Mouse (Mus musculus): ENCODE measurements around the gene Mcoln2.

Gene Mcoln2

DNA sequence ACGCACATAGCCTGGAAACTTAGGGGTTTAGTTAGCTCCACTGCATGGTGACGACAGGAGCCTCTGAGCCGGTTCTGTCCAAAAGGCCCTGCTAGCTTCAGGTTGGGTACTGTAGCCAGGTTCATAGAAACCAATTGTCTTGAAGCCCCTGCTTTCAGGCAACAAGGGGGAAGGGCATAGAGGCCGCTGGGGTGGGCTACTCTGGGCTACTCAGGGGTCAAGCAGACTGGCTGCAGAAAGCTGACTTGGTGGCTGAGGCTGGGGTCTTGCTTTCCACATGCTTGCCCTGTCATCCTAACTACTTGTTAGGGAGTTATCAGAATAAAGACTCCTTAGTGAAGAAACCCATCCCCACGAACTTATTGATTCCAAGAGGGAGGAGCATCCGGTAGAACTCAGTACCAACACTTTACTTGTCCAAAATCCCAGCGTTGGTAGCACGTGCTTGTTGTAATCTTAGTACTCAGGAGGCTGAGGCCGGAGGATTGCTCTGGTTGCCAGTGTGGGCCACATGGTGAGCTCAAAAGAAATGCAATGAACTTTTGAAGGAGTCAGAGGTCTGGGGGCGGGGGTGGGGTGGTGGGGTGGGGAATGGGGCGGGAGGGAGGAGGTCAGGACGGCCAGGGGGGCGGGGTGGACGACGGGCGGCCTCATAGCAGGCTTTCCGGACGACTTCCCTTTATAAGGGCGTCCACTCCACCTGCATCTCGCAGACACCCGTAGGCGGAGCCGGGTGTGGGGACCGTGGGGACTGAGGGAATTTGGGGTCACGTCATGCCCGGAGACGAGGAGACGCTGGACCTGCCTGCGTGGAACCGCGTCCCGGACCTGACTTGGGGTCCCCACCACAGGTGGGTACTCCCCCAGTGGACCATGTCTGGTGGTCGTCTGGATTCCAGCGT is at the start of gene Mcoln2:
TSS of gene Mcoln2 (plus strand) at position 678 of the 902 bp plus-strand sequence.
- DNase-seq (ENCODE audit: low read depth, low spot score), result no peak

- no peak for DNase-seq (ENCODE audit: low read depth, low spot score)
These were observed 49.7 kb upstream of the Mcoln2 start for GRCm38 (mm10) chr3:146099925-146100324.

DNA sequence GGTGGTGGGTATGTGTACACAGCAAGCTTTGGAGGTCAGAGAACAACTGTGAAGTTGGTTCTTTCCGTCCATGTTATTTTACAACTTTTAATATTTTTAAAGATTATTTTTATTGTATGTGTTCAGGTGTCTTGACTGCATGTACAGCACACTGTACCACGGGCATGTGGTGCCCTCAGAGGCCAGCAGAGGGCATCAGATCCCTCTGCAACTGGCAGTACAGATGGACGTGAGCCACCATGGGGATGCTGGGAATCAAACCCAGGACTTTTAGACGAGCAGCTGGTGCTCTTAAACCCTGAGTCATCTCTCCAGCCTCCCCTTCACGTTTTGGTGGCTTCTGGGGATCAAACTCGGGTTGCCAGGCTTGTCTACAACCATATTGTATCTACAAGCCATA is 47.6 kb upstream of the Mcoln2 start:
- DNase-seq (ENCODE audit: low read depth, low spot score), result no peak

- no peak for DNase-seq (ENCODE audit: low read depth, low spot score)
These were observed 42.4 kb upstream of the Mcoln2 start for GRCm38 (mm10) chr3:146107116-146107849.

DNA sequence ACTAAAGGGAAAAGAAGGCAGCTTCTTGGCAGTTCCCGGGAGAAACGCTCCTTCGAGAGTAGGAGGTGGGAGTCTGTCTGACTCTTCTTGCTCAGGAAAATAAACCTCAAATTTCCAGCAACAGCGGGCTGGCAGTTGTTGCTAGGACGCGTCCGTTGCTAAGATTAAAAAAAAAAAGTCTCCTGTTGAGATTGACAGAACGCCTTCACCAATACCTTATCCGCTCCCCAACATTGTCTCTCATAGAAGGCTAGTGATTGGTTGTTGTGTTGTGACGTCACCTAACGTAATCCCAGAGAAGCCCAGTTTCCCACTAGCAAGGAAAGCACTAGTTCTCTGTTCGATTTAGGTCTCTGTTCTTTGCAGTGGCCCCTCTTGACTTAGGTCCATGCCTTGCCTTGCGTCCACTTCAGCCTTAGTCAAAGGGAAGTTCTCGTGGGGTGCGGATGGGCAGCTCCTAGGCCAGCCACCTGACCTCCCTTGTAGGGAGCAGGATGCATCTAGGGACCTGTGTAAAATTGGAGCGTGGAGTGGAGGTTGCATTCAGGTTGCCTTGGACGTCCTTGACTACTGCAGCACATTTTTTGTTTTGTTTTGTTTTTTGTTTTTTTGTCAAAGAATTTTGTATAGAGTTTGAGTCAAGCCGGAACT is 41.6 kb upstream of the Mcoln2 start, which contains the start of gene Wdr63:
TSS of gene Wdr63 (minus strand) at position 210 of the 651 bp plus-strand sequence.
- peak; percentile 89 for DNase-seq (ENCODE audit: low read depth, low spot score)

GRCm38 (mm10) chr3:146108945-146109344 is 40.7 kb upstream of the Mcoln2 start:
- no peak for DNase-seq (ENCODE audit: low read depth, low spot score)

DNA sequence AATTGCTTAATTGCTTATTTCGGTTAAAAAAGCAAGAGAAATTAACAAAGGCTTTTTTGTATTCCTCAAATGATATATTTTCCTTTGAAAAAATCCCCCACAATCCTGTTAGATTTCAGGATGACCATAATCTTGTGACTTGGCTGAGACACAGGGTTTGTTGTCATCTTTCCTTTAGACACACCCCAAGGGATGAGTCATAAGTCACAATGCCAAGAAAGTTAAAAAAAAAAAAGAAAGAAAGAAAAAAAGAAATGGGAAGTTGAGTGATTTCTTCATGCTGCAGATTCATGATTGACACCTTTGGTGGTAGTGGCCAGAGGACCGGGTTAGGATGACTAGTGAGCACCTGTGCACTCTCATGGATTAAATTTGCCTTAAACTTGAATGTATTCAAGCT is 39.3 kb upstream of the Mcoln2 start:
- no peak for DNase-seq (ENCODE audit: low read depth, low spot score)

GRCm38 (mm10) chr3:146110916-146111315 is 38.7 kb upstream of the Mcoln2 start:
- no peak for DNase-seq (ENCODE audit: low read depth, low spot score)

DNA sequence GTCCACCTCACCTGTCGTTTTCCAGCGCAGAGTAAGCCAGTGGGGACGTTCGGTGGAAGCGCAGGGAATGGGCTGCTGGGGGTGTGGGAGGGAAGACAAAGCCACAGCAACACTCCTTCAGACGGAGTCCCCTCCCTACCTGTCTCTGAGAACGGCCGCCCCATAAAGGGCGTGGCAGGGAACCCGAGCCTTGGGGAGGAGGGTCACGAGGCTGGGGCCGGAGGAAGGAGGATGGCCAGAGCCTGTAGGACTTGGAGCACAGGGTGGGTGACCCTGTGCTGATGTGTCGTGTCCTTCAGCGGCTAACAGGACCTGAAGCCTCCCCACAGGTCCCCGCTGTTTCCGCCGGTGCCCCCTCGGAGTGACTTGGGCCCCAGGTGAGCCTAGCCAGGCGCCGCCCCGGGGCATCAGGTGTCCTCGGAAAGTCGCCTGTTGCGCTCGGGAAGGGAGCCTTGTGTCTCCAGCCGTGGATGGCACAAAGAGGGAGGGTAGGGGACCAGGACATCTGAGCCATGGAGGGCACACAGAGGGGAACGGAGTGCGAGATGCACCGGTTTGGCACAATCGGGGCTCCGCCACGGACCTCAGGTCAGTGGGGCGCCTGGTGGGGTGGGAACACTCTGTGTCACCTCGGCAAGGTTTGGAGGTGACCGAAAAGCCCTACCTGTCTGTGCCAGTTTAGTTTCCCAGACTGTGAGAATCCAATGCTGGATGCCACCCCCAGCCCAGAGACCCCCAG is 32.2 kb upstream of the Mcoln2 start, which contains the start of gene Mcoln3:
TSS of gene Mcoln3 (plus strand) at position 193 of the 739 bp plus-strand sequence.
- no peak for DNase-seq (ENCODE audit: low read depth, low spot score)

- no peak for DNase-seq (ENCODE audit: low read depth, low spot score)
These were observed 31.6 kb upstream of the Mcoln2 start for GRCm38 (mm10) chr3:146117997-146118457.

- DNase-seq (ENCODE audit: low read depth, low spot score), result no peak
These were observed 28.1 kb upstream of the Mcoln2 start for GRCm38 (mm10) chr3:146121310-146122124.

DNA sequence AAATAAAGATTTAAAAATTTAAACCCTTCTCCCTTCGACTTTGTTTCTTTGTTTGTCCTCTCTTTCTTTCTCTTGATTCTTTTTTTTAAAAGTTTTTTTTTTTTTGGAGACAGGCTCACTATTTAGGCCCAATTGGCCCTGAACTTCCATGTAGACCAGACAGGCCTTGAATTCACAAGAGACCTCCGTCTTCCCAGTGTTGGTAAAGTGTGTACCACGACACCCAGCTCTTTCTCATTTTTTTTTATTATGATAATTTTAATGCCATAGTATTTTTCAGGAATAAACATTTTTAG is 27.6 kb upstream of the Mcoln2 start:
- DNase-seq (ENCODE audit: low read depth, low spot score), result no peak

GRCm38 (mm10) chr3:146122807-146123463 is 26.7 kb upstream of the Mcoln2 start:
- no peak for DNase-seq (ENCODE audit: low read depth, low spot score)

- no peak for DNase-seq (ENCODE audit: low read depth, low spot score)
These were observed 26.2 kb upstream of the Mcoln2 start for GRCm38 (mm10) chr3:146123464-146123825.

DNA sequence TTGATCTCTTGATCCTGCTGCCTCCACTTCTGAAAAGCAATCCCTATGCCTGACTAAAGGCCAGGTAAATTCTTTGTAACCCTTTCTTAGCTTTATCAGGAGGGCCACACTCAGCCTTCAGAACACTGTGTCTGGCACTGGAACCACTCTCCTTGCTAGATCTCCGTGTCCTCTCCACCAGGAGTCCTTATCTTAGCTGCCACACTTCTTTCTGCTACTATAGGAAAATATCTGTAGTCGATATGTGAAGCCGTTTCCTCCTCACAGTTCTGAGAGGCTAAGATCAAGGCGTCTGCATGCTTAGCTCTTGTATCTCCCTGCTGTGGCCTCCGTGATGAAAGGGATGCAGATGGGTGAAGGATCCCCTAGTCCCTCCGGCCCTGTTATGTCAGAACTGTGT is 22.4 kb upstream of the Mcoln2 start:
- no peak for DNase-seq (ENCODE audit: low read depth, low spot score)

DNA sequence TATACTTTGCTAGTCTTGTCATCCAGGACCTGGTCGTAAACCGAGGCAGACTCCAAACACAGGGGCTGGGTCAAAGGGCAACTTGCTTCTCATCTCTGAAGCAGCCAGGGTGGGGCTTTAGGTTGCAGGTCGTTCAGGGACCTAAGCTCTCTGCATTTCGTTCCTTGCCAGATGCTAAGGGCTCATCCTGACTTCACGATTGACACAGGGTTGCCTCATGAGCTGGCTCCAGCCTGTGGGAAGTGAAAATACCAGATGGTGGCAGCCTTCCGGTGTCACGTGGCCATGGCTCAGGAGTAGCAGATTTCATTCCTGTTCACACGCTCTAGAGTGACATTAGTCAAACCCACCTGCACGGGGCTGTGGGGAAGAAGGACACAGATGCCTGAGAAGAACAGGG is 14.8 kb upstream of the Mcoln2 start:
- DNase-seq (ENCODE audit: low read depth, low spot score), result no peak

GRCm38 (mm10) chr3:146135417-146135816 is 14.2 kb upstream of the Mcoln2 start:
- no peak for DNase-seq (ENCODE audit: low read depth, low spot score)

- DNase-seq (ENCODE audit: low read depth, low spot score), result no peak
These were observed 13.2 kb upstream of the Mcoln2 start for GRCm38 (mm10) chr3:146136422-146136821.

GRCm38 (mm10) chr3:146140276-146140675 is 9.4 kb upstream of the Mcoln2 start:
- no peak for DNase-seq (ENCODE audit: low read depth, low spot score)

GRCm38 (mm10) chr3:146142523-146142922 is 7.1 kb upstream of the Mcoln2 start:
- no peak for DNase-seq (ENCODE audit: low read depth, low spot score)

All from retina, postnatal 7 days (tissue).